Mouse (Mus musculus): ENCODE results near the gene Ccdc124.

Gene Ccdc124

DNA sequence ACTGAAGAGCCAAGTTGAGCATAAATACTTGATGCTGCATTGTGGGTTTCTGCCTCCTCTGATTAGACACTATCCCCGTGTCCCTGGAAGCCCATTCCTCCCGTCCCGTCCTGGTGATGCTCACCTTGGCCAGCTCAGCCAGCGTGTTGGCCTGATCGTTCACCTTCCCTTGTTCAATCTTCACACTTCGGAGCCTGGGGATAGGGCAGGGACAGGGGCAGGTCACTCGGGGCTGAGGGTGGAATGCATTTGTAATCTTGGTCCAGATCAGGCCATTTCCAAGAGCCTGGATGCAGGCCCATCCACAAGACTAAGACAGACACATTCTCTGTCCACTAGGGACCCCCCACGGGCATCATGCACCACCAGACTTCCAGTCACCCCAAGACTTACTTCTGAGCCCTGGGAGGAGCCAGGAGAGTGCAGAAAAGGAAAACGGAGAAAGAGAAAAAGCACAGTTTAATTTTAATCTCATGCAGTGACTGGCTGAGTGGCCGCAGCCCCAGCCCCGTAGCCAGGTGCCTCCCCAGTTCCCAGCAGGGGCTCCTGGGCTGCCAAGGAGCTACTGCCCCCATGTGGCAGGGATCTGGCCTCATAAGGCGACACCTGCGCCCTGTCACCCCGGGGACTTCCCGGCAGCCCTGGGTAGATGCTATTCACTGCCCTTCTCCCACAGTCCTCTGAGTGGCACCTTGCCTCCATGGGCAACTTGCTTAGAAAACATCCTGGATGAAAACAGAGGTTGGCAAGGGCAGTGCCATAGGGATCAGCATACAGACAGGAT is 27.2 kb downstream of the Ccdc124 start:
- DNase-seq (ENCODE audit: low spot score in 2 of 2) = no peak

GRCm38 (mm10) chr8:70845108-70845507 is 28.6 kb downstream of the Ccdc124 start:
- no peak for DNase-seq (ENCODE audit: low spot score in 2 of 2)

- DNase-seq (ENCODE audit: low spot score in 2 of 2) = peak; percentile 81 to 87
These were observed 29.2 kb downstream of the Ccdc124 start for GRCm38 (mm10) chr8:70844523-70844922.

DNA sequence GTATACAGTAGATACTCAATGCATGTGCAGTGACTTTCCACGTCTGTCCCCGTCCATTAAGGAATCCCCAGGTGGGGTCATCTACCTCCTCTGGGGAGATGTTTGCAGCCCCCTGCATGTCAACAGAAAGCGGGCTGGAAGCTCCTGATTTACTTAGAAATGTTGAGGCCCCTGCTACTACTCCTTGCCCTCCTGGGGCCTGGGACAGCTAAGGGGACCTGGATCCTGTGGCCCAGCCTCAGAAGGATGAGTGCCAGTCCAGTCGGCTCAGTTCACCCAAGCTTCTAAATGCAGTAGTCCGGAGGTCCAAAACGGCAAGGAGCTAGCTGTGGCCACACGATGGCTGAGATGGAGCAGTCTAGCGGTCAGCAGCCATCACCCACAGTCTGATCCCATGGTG is 29.8 kb downstream of the Ccdc124 start:
- DNase-seq (ENCODE audit: low spot score in 2 of 2) = no peak

GRCm38 (mm10) chr8:70843214-70843773 is 30.4 kb downstream of the Ccdc124 start:
- DNase-seq (ENCODE audit: low spot score in 2 of 2) = no peak

DNA sequence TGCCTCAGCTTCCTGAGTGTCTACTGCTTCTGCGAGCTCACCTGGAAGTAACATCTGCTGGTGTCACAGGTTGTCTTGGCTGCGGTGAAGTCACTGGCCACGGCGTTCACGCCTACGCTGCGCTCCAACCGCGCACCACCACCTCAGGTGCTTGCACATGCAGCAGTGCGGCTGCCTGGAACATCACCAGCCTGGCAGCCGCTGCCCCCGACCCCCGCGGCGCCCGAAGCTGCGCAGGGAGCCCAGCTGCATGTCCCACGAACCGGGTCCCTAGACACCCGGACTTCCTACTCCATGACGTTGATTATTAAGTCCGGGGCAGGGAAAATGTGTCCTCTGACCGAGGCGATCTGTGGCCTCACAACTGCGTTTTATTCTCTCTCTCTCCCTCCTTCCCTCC is 31.3 kb downstream of the Ccdc124 start:
- no peak for DNase-seq (ENCODE audit: low spot score in 2 of 2)

- DNase-seq (ENCODE audit: low spot score in 2 of 2) = peak; percentile 87 to 90
These were observed 32.3 kb downstream of the Ccdc124 start for GRCm38 (mm10) chr8:70841147-70842072.

GRCm38 (mm10) chr8:70840590-70840989 is 33.1 kb downstream of the Ccdc124 start:
- no peak for DNase-seq (ENCODE audit: low spot score in 2 of 2)

- peak; percentile 97 to 99 for DNase-seq (ENCODE audit: low spot score in 2 of 2)
These were observed 34.1 kb downstream of the Ccdc124 start, which contains the start of gene Arrdc2 for GRCm38 (mm10) chr8:70839408-70840351. Gene Arrdc2, minus strand, starts transcription at chr8:70839720.

- no peak for DNase-seq (ENCODE audit: low spot score in 2 of 2)
These were observed 34.9 kb downstream of the Ccdc124 start for GRCm38 (mm10) chr8:70838654-70839407.

DNA sequence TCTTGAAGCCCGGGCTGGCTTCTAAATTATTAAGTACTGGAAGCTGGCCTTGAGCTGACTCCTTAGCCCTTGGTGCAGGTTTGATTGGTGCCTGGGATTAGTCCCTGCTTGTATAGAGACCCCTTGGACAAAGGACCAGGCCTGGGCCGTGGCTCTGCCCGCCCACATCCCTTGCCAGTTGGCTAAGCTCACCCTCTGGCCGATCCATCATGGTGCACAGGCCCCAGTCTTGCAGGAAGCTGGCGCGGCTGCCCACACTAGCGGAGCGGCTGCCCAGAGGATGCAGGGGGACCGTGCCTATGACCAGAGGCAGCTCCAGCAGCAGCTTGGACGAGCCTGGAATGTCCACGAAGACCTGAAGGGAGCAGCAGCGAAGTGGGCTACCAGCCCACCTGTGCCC is 37.1 kb downstream of the Ccdc124 start:
- DNase-seq (ENCODE audit: low spot score in 2 of 2) = no peak

- DNase-seq (ENCODE audit: low spot score in 2 of 2) = no peak
These were observed 39.7 kb downstream of the Ccdc124 start for GRCm38 (mm10) chr8:70834071-70834470.

GRCm38 (mm10) chr8:70833520-70833919 is 40.2 kb downstream of the Ccdc124 start:
- peak in 1 of 2 experiments; percentile 54 for DNase-seq (ENCODE audit: low spot score in 2 of 2)

DNA sequence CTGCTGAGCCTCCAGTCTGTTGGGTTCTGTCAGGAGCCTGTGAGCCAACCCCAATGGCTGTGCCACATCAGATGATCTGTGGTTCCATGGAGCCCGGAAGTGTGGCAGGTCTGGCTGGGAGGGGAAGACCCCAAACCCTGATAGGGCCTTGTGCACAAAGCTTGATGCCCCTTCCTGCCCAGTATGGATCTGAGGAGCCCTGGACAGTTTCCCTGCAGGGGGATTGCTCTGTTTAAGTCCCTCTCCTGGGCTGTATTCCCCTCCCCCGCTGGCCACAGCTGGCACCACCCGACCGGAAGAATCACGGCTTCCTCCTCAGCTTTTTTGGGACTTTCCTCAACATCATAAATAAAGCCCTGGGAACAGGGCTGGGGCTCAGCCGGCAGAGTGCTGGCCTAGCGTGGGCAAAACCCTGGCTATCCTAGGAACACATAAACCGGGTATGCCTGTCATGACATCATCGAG is 40.7 kb downstream of the Ccdc124 start:
- DNase-seq (ENCODE audit: low spot score in 2 of 2) = no peak

DNA sequence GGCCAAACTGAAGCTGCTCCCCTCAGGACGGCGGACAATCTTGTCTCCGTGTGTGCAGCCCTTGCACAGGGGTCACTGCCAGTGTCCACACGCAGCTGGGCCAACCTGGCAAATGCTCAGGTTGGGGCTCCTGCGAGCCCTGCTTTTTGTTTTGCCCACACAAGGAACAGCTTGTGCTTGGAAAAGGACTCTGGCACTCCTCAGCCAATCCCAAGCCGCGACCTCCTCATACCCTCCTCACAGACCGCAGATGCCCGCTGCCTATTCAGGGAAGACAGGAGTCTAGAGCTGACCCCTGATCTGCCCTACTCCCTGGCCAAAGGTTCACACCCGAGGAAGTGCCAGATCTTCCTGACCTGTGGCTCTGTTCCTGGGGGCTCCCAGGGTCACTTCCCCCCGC is 41.4 kb downstream of the Ccdc124 start:
- DNase-seq (ENCODE audit: low spot score in 2 of 2) = no peak

DNA sequence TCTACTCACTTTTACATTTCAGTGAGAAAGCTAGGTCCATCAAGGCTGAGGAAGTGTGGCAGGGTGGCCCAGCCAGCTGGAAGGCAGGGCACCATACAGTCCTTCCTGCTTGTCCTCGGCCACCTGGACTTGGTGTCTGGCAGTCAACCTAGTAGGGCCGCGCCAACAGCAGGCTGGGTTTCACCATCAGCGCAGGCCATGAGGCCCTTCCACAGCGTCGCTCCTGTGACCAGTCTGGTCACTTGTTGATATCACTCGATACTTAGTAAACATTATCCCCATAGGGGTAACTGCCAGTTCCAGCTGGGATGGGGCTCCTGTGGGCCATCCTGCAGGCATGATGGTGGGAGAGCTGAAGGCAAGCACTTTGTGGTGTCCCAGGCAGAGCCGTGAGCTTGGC is 42.2 kb downstream of the Ccdc124 start:
- DNase-seq (ENCODE audit: low spot score in 2 of 2) = no peak

DNA sequence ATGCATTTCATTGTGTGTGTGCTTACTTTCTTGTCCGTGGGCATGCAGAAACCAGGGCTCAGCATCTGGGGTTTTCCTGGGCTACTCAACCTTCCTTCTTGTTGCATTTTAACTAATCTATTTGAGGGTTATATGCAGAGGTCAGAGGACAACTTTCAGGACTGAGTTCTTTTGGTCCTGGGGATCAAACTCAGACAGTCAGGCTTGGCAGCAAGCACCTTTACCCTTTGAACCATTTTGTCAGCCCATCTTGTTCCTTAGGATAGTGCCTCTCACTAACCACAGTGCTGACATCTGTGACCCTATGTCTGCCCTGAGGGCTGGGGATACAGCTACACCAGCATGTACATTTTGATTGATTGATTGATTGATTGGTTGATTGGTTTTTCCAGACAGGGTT is 45.9 kb downstream of the Ccdc124 start:
- no peak for DNase-seq (ENCODE audit: low spot score in 2 of 2)

- DNase-seq (ENCODE audit: low spot score in 2 of 2) = no peak
These were observed 46.7 kb downstream of the Ccdc124 start for GRCm38 (mm10) chr8:70827010-70827409.

GRCm38 (mm10) chr8:70825816-70826215 is 47.9 kb downstream of the Ccdc124 start:
- DNase-seq (ENCODE audit: low spot score in 2 of 2) = no peak

- no peak for DNase-seq (ENCODE audit: low spot score in 2 of 2)
These were observed 49.9 kb downstream of the Ccdc124 start for GRCm38 (mm10) chr8:70823802-70824201.

Data from urinary bladder, postnatal 36 days (tissue).